Mouse (Mus musculus) G1E (cell line): ENCODE data around the gene Gm765.

ENCODE experiments used
- CTCF ChIP-seq: IDR thresholded peaks from 2 replicates; pipeline ENCODE4 v1.5.1; 2012; ENCODE audit warnings: low read depth, low read length, inconsistent platforms, mixed read lengths
- TAL1 ChIP-seq: conservative IDR thresholded peaks from 2 replicates; pipeline ENCODE4 v1.6.1; 2012; ENCODE audit warnings: low read depth, low read length, inconsistent platforms, mixed read lengths

- TF ChIP-seq TAL1, result no peak
- TF ChIP-seq CTCF, result no peak
Measured at GRCm38 (mm10) chr6:98198706-98199105, 143.8 kb downstream of the Gm765 start.
